Mouse (Mus musculus) adrenal gland, postnatal 25 days (tissue): ENCODE measurements around the gene Ifitm1. TPM values are rescaled to one million over a fixed set of nuclear protein-coding genes. Genes with fewer than 3 reads are reported as not detected.

ENCODE experiments used
- DNase-seq: peaks from one replicate; pipeline ENCODE4 v3.0.0; 2021; ENCODE audit warnings: mixed read lengths
- total RNA-seq: library from RNA; stranded (reverse); gene quantifications from 2 replicates; pipeline ENCODE4 v1.2.3, GENCODE M21; 2021

Gene Ifitm1
- total RNA-seq, 1 experiment from 2014 or later = 3.9 TPM

GRCm38 (mm10) chr7:140981704-140982103 is 14.7 kb downstream of the Ifitm1 start:
- DNase-seq = no peak

- DNase-seq = no peak
Observed at GRCm38 (mm10) chr7:140982971-140983370, 15.9 kb downstream of the Ifitm1 start.

- no peak for DNase-seq
Observed at GRCm38 (mm10) chr7:140987182-140988138, 20.4 kb downstream of the Ifitm1 start.

GRCm38 (mm10) chr7:140989022-140989421 is 22.0 kb downstream of the Ifitm1 start:
- DNase-seq = no peak

- DNase-seq = no peak
Observed at GRCm38 (mm10) chr7:140990185-140990584, 23.2 kb downstream of the Ifitm1 start.

GRCm38 (mm10) chr7:140990622-140991021 is 23.6 kb downstream of the Ifitm1 start:
- no peak for DNase-seq

GRCm38 (mm10) chr7:140991117-140991689 is 24.2 kb downstream of the Ifitm1 start:
- no peak for DNase-seq

GRCm38 (mm10) chr7:140997817-140998216 is 30.8 kb downstream of the Ifitm1 start:
- no peak for DNase-seq

- no peak for DNase-seq
Observed at GRCm38 (mm10) chr7:140998853-140999700, 32.1 kb downstream of the Ifitm1 start.

- DNase-seq = no peak
Observed at GRCm38 (mm10) chr7:141000881-141001708, 34.1 kb downstream of the Ifitm1 start.

GRCm38 (mm10) chr7:141003248-141004010 is 36.4 kb downstream of the Ifitm1 start:
- no peak for DNase-seq

GRCm38 (mm10) chr7:141006446-141006845 is 39.4 kb downstream of the Ifitm1 start:
- no peak for DNase-seq

- DNase-seq = peak; percentile 35
Observed at GRCm38 (mm10) chr7:141006914-141007313, 39.9 kb downstream of the Ifitm1 start.

- DNase-seq = no peak
Observed at GRCm38 (mm10) chr7:141008312-141008761, 41.3 kb downstream of the Ifitm1 start.

GRCm38 (mm10) chr7:141008938-141009660 is 42.1 kb downstream of the Ifitm1 start:
- peak; percentile 82 for DNase-seq

- no peak for DNase-seq
Observed at GRCm38 (mm10) chr7:141009665-141010064, 42.6 kb downstream of the Ifitm1 start.

- DNase-seq = peak; percentile 51
Observed at GRCm38 (mm10) chr7:141010593-141010992, 43.6 kb downstream of the Ifitm1 start, which contains the start of gene Ifitm3. Gene Ifitm3, minus strand, starts transcription at chr7:141010770.

GRCm38 (mm10) chr7:141011238-141011770 is 44.3 kb downstream of the Ifitm1 start:
- no peak for DNase-seq
